Mouse (Mus musculus): Measurements from ENCODE around the gene Gtsf1l. TPM values are rescaled to one million over a fixed set of nuclear protein-coding genes. Genes with fewer than 3 reads are reported as not detected.
A peak's percentile ranks its signal among the peaks of the same experiment; 100 is the strongest.

Gene Gtsf1l
- polyA plus RNA-seq, 1 experiment from 2014 or later = 0.16 TPM

DNA sequence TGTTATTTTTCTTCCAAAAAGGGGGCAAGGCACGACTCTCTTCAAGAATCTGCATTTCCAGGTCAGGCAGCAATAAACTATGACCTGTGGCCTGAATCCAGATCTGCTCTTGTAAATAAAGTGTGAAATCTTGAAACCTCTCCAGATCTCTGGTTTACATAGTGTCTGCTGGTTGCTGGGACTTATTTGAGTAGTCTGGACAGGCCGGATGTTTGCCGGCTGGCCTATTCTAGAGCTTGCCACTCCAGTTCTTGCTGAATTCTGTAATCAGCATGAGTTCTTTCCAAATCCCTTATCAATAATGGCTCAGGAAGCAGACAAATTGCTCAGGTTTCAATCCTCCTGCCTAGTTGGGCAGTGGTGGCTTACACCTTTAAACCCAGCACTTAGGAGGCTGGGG is 8.1 kb upstream of the Gtsf1l start:
- WGBS = 16% methylated on average over 3 of the region's 3 CpGs
- no peaks in the 10 kb centered on the region for H3K9me3 ChIP-seq (ENCODE audit: control insufficient read depth, low read length)
- peak; percentile 64; the same call in 1 of the 2 replicates for ATAC-seq (ENCODE audit: low FRiP score, low TSS enrichment)
- no peak for TF ChIP-seq EP300 (optimal IDR thresholded peaks at IDR 0.05)
- H3K4me3 ChIP-seq (ENCODE audit: low read depth, low read length) = no peak overlapping the region
- H3K4me1 ChIP-seq (replicated peaks; ENCODE audit: control insufficient read depth, insufficient read depth) = no peaks in the 10 kb centered on the region
- no peak overlapping the region for H3K9ac ChIP-seq (ENCODE audit: low read length)
- no peaks in the 10 kb centered on the region for H3K36me3 ChIP-seq (ENCODE audit: control insufficient read depth, insufficient read depth, low read length)
- H3K4me2 ChIP-seq (replicated peaks; ENCODE audit: low read depth) = no peak overlapping the region
- peak; percentile 23 for DNase-seq (ENCODE audit: low spot score)
- no peaks in the 10 kb centered on the region for H3K27me3 ChIP-seq (ENCODE audit: control insufficient read depth, insufficient read depth, low read length)
- no peak overlapping the region for H3K27ac ChIP-seq (replicated peaks)

- Histone ChIP-seq H3K27ac (replicated peaks) (no peak overlapping the region), H3K36me3 (ENCODE audit: control insufficient read depth, insufficient read depth, low read length) (no peaks in the 10 kb centered on the region), H3K27me3 (ENCODE audit: control insufficient read depth, insufficient read depth, low read length) (no peaks in the 10 kb centered on the region), H3K4me1 (replicated peaks; ENCODE audit: control insufficient read depth, insufficient read depth) (no peaks in the 10 kb centered on the region), H3K9me3 (ENCODE audit: control insufficient read depth, low read length) (no peaks in the 10 kb centered on the region), H3K4me2 (replicated peaks; ENCODE audit: low read depth) (no peak overlapping the region), H3K9ac (ENCODE audit: low read length) (no peak overlapping the region), H3K4me3 (ENCODE audit: low read depth, low read length) (no peak overlapping the region)
- ATAC-seq (ENCODE audit: low FRiP score, low TSS enrichment) = no peak; the same call in 1 of the 2 replicates
- DNase-seq (ENCODE audit: low spot score) = no peak
- TF ChIP-seq EP300 (optimal IDR thresholded peaks at IDR 0.05) (no peak), CTCF (IDR thresholded peaks at IDR 0.05; ENCODE audit: low read depth) (no peak)
- WGBS = 84% methylated on average over 10 of the region's 10 CpGs
Observed at GRCm38 (mm10) chr2:163094909-163095308, 7.3 kb upstream of the Gtsf1l start.

GRCm38 (mm10) chr2:163089475-163090123 is 1.9 kb upstream of the Gtsf1l start:
- Histone ChIP-seq H3K4me1 (replicated peaks; ENCODE audit: control insufficient read depth, insufficient read depth) (no peaks in the 10 kb centered on the region), H3K9ac (ENCODE audit: low read length) (no peak overlapping the region), H3K4me3 (ENCODE audit: low read depth, low read length) (no peak overlapping the region), H3K27ac (replicated peaks) (no peak overlapping the region), H3K4me2 (replicated peaks; ENCODE audit: low read depth) (no peak overlapping the region), H3K9me3 (ENCODE audit: control insufficient read depth, low read length) (no peaks in the 10 kb centered on the region), H3K36me3 (ENCODE audit: control insufficient read depth, insufficient read depth, low read length) (no peaks in the 10 kb centered on the region), H3K27me3 (ENCODE audit: control insufficient read depth, insufficient read depth, low read length) (no peaks in the 10 kb centered on the region)
- no peak for ATAC-seq (ENCODE audit: low FRiP score, low TSS enrichment)
- WGBS = 72% methylated on average over 5 of the region's 5 CpGs
- no peak for DNase-seq (ENCODE audit: low spot score)
- TF ChIP-seq EP300 (optimal IDR thresholded peaks at IDR 0.05) = no peak
- TF ChIP-seq CTCF (IDR thresholded peaks at IDR 0.05; ENCODE audit: low read depth) = peak; percentile 70

DNA sequence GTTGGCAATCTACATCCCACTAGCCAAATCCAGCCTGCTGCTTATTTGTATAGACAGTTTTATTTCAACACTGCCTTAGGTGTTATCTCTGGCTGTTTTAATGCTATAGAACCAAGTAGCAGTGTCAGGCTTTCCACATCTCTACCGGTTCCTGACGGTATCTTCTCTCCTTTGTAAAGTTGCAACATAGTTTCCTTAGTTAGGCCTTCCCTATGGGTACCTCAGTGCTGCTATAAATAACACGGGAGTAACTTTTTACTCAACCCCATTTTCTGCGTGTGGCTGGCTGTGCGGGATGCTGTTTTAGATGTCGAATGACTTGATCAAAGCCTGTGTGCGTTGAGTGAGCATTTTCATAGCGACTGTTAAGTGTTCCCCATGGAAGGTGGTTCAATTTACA is 1.1 kb downstream of the Gtsf1l start:
- TF ChIP-seq CTCF (IDR thresholded peaks at IDR 0.05; ENCODE audit: low read depth) (no peak), EP300 (optimal IDR thresholded peaks at IDR 0.05) (no peak)
- Histone ChIP-seq H3K4me1 (replicated peaks; ENCODE audit: control insufficient read depth, insufficient read depth) (no peaks in the 10 kb centered on the region), H3K4me2 (replicated peaks; ENCODE audit: low read depth) (no peak overlapping the region), H3K27me3 (ENCODE audit: control insufficient read depth, insufficient read depth, low read length) (no peaks in the 10 kb centered on the region), H3K36me3 (ENCODE audit: control insufficient read depth, insufficient read depth, low read length) (no peaks in the 10 kb centered on the region), H3K9me3 (ENCODE audit: control insufficient read depth, low read length) (no peaks in the 10 kb centered on the region), H3K4me3 (ENCODE audit: low read depth, low read length) (no peak overlapping the region), H3K27ac (replicated peaks) (no peak overlapping the region), H3K9ac (ENCODE audit: low read length) (no peak overlapping the region)
- 76% methylated on average over 8 of the region's 8 CpGs for WGBS
- no peak for DNase-seq (ENCODE audit: low spot score)
- no peak for ATAC-seq (ENCODE audit: low FRiP score, low TSS enrichment)

DNA sequence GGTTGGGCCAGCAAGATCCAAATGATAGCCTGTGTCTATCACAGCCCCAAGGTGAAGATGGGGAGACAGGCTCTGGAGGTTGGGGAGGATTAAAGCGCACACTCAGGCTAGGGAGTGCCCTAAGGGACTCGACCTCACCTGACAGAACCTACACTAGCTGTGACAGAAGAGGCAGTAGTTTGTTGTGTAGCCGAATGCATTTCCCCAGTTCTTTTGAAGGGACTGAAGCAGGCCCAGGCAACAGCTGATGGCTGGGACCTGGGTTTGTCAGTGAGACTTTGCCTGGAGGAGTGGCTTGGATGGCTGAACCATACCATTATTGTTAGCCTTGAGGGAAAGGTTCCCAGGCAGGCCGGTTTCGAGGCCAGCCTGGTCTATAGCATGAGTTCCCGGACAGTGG is 2.6 kb downstream of the Gtsf1l start:
- ATAC-seq (ENCODE audit: low FRiP score, low TSS enrichment) = no peak
- 86% methylated on average over 6 of the region's 6 CpGs for WGBS
- no peak overlapping the region for H3K27ac ChIP-seq (replicated peaks)
- H3K9ac ChIP-seq (ENCODE audit: low read length) = no peak overlapping the region
- no peak for DNase-seq (ENCODE audit: low spot score)
- no peaks in the 10 kb centered on the region for H3K36me3 ChIP-seq (ENCODE audit: control insufficient read depth, insufficient read depth, low read length)
- H3K9me3 ChIP-seq (ENCODE audit: control insufficient read depth, low read length) = no peaks in the 10 kb centered on the region
- H3K4me3 ChIP-seq (ENCODE audit: low read depth, low read length) = no peak overlapping the region
- no peaks in the 10 kb centered on the region for H3K4me1 ChIP-seq (replicated peaks; ENCODE audit: control insufficient read depth, insufficient read depth)
- H3K27me3 ChIP-seq (ENCODE audit: control insufficient read depth, insufficient read depth, low read length) = no peaks in the 10 kb centered on the region
- no peak overlapping the region for H3K4me2 ChIP-seq (replicated peaks; ENCODE audit: low read depth)
- TF ChIP-seq CTCF (IDR thresholded peaks at IDR 0.05; ENCODE audit: low read depth) = no peak

DNA sequence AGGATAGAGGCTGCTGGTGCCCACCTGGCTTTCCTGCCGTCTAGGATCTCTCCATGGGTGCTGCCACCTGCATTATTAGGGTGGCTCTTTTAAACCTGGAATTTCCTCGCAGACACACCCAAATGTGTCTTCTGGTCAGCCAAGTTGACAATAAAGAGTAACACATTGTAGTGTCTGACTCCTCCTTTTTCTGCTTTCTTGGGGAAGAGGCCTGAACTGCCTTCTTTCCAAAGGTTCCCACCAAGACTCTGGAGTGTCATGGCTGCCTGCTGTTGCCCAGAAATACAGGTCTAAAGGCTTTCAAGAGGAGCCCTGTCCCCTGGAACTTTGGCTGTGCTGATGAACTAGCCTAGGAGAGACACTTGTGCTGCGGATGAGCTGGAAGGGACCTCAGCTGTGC is 3.1 kb downstream of the Gtsf1l start:
- no peaks in the 10 kb centered on the region for H3K4me1 ChIP-seq (replicated peaks; ENCODE audit: control insufficient read depth, insufficient read depth)
- no peak overlapping the region for H3K4me3 ChIP-seq (ENCODE audit: low read depth, low read length)
- H3K9me3 ChIP-seq (ENCODE audit: control insufficient read depth, low read length) = no peaks in the 10 kb centered on the region
- ATAC-seq (ENCODE audit: low FRiP score, low TSS enrichment) (no peak), DNase-seq (ENCODE audit: low spot score) (no peak)
- H3K9ac ChIP-seq (ENCODE audit: low read length) = no peak overlapping the region
- no peaks in the 10 kb centered on the region for H3K27me3 ChIP-seq (ENCODE audit: control insufficient read depth, insufficient read depth, low read length)
- TF ChIP-seq EP300 (optimal IDR thresholded peaks at IDR 0.05) (no peak), CTCF (IDR thresholded peaks at IDR 0.05; ENCODE audit: low read depth) (no peak)
- no peaks in the 10 kb centered on the region for H3K36me3 ChIP-seq (ENCODE audit: control insufficient read depth, insufficient read depth, low read length)
- no peak overlapping the region for H3K4me2 ChIP-seq (replicated peaks; ENCODE audit: low read depth)
- no peak overlapping the region for H3K27ac ChIP-seq (replicated peaks)
- 85% methylated on average over 3 of the region's 3 CpGs for WGBS
